Mouse (Mus musculus): ENCODE data around the gene Romo1. TPM values are rescaled to one million over a fixed set of nuclear protein-coding genes. Genes with fewer than 3 reads are reported as not detected.
"Not testable (repeated sequence)": the region's sequence is repeated elsewhere in the genome, so short reads cannot be mapped to it uniquely, and the experiment has no call there.

Gene Romo1
- 10.6 and 18.3 TPM in 2 replicates for total RNA-seq (2017)

DNA sequence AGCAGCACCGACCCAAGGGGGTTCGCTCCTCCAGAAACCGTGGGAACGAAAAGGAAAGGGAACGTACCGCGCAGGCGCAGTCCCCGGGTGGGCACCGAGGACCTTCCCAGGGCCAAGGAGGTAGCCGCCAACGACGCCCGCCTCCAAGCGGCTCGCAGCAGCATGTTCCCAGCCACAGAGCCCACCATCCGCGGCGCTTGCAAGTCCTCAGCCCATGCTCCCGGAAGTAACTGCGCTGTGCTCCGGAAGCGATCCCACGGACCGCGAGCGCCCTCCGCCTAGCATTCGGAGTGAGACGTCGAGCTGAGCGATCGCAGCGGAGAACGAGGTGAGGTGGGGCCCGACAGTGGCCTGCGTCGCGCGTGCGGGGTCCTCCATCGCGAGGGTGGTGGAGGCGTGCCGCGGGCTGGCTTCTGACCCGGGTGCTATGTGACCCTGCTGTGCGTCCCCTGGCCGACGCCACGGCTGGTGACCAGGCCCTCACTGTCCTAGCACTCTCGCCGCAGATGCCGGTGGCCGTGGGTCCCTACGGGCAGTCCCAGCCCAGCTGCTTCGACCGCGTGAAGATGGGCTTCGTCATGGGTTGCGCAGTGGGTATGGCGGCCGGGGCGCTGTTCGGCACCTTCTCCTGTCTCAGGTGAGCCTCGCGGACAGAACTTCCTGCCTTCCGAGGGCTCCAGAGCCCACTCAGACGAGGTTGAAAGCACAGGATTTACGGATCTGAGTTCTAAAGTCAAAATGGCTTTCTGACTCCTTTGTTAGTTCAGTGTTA is at the start of gene Romo1, which contains the start of gene Nfs1:
Gene Romo1 (plus strand): TSS at position 87 of the 772 bp plus-strand sequence.
Gene Nfs1 (minus strand): TSS at position 234 of the 772 bp plus-strand sequence.
- peak; percentile 93 to 99 for ATAC-seq (replicated peaks in 1 of 2; ENCODE audit: insufficient read depth in 1 of 2, low FRiP score in 2 of 2, low TSS enrichment in 1 of 2, low read depth in 1 of 2, poor library complexity in 2 of 2, severe bottlenecking in 2 of 2)

- ATAC-seq (replicated peaks in 1 of 2; ENCODE audit: insufficient read depth in 1 of 2, low FRiP score in 2 of 2, low TSS enrichment in 1 of 2, low read depth in 1 of 2, poor library complexity in 2 of 2, severe bottlenecking in 2 of 2): peak; percentile 14 to 22; a peak in 1 of 4 replicates
These were observed 33.0 kb upstream of the Romo1 start for GRCm38 (mm10) chr2:156110627-156111357.

DNA sequence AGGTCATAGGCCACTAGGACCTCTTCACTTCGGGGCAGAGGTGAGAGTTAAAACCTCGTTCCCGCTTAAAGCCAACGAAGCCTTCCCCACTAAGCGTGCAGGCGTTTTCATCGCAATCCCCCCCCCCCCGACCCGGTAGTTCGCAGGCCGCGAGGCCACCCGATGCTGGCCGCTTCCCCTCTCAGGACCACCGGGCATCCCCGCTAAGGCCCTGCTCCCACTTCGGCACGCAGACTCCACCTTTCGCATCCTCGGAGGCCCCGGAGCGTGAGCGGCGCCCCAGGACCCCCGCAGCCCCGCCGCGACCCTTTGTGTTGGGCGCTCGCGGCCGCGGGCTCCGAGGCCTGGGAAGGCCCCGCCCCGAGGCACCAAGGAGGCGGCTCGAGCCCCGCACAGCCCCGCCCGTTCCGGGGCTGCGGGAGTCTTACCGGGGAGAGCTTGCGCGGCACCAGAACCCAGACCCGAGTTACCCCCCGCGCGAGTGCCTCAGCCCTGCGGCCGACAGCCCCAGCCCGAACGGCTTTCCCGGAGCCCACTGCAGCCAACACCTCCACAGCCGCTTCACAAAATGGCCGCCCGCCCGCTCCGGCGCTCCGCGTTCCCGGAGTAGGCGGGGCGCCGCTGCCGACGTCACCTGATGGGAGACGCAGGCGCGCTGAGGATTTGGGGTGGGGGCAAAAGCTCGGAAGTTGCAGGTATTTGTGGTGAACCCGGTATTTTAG is 32.3 kb upstream of the Romo1 start, which contains the start of the genes Cpne1 and Rbm12:
Gene Cpne1 (minus strand): TSS at position 608 of the 722 bp plus-strand sequence.
Gene Rbm12 (minus strand): TSS at position 621 of the 722 bp plus-strand sequence.
- ATAC-seq (replicated peaks in 1 of 2; ENCODE audit: insufficient read depth in 1 of 2, low FRiP score in 2 of 2, low TSS enrichment in 1 of 2, low read depth in 1 of 2, poor library complexity in 2 of 2, severe bottlenecking in 2 of 2): peak; percentile 81 to 96

- not testable (repeated sequence) for ATAC-seq (replicated peaks in 1 of 2; ENCODE audit: insufficient read depth in 1 of 2, low FRiP score in 2 of 2, low TSS enrichment in 1 of 2, low read depth in 1 of 2, poor library complexity in 2 of 2, severe bottlenecking in 2 of 2)
These were observed 31.8 kb upstream of the Romo1 start for GRCm38 (mm10) chr2:156112080-156112423.

GRCm38 (mm10) chr2:156119566-156119965 is 24.3 kb upstream of the Romo1 start:
- ATAC-seq (replicated peaks in 1 of 2; ENCODE audit: insufficient read depth in 1 of 2, low FRiP score in 2 of 2, low TSS enrichment in 1 of 2, low read depth in 1 of 2, poor library complexity in 2 of 2, severe bottlenecking in 2 of 2): no peak

DNA sequence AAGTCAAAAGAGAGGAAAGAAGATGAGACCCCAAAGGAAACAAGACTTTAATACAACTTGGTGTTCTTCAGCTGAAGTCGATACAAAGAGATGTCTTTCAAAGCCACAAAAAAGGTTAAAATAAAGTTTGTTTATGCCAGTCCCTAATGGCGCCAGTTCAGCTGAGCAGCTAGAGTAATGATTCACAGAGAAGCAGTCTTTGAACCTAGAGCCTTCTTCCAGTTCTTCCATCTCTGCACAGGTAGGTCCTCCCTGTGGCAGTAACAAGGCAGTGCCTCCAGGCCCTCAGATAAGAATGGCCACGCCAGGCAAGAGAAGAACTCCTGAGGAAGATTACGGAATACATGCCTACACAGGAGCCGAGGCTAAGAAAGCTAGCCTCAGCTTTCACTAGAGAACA is 20.1 kb upstream of the Romo1 start:
- ATAC-seq (replicated peaks in 1 of 2; ENCODE audit: insufficient read depth in 1 of 2, low FRiP score in 2 of 2, low TSS enrichment in 1 of 2, low read depth in 1 of 2, poor library complexity in 2 of 2, severe bottlenecking in 2 of 2): no peak

DNA sequence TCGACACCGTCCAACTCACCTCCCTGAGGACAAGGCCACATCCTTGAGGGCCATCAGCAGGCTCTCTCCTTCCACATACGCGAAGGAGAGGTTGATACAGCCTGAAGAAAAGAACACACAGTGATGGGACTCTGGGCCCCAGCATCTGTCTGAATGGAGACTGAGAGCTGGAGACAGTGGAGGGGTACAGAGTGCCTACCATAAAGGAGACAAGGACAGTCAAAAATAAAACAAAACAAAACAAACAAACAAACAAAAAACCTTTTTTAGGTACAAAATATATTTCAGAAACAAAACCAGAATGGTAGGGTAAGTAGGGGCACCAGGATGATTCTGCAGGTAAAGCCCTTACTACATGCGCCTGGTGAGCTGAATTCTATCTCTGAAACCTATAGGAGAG is 16.8 kb upstream of the Romo1 start, which contains the start of gene Gm28036:
Gene Gm28036 (minus strand): TSS at position 101 of the 400 bp plus-strand sequence.
- no peak for ATAC-seq (replicated peaks in 1 of 2; ENCODE audit: insufficient read depth in 1 of 2, low FRiP score in 2 of 2, low TSS enrichment in 1 of 2, low read depth in 1 of 2, poor library complexity in 2 of 2, severe bottlenecking in 2 of 2)

GRCm38 (mm10) chr2:156134161-156134560 is 9.7 kb upstream of the Romo1 start:
- no peak for ATAC-seq (replicated peaks in 1 of 2; ENCODE audit: insufficient read depth in 1 of 2, low FRiP score in 2 of 2, low TSS enrichment in 1 of 2, low read depth in 1 of 2, poor library complexity in 2 of 2, severe bottlenecking in 2 of 2)

DNA sequence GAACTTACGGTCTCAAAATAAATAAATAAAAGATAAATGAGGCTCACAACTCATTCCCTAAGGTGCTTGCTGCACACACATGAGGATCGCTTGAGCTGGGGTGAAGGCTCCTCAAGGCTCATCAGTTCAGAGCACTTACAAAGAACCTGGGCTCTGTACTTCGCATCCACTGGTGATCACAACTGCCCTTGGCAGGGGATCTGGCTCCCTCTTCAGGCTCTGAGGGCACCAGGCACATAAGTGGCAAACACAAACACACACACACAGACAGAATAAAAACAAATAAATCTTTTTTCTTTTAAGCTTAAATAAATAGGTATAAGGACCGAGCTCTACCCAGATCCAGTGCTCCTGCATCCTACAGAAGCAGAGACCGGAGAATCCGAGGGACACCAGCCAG is 8.1 kb upstream of the Romo1 start:
- no peak for ATAC-seq (replicated peaks in 1 of 2; ENCODE audit: insufficient read depth in 1 of 2, low FRiP score in 2 of 2, low TSS enrichment in 1 of 2, low read depth in 1 of 2, poor library complexity in 2 of 2, severe bottlenecking in 2 of 2)

GRCm38 (mm10) chr2:156142820-156143219 is 1.0 kb upstream of the Romo1 start:
- ATAC-seq (replicated peaks in 1 of 2; ENCODE audit: insufficient read depth in 1 of 2, low FRiP score in 2 of 2, low TSS enrichment in 1 of 2, low read depth in 1 of 2, poor library complexity in 2 of 2, severe bottlenecking in 2 of 2): no peak

DNA sequence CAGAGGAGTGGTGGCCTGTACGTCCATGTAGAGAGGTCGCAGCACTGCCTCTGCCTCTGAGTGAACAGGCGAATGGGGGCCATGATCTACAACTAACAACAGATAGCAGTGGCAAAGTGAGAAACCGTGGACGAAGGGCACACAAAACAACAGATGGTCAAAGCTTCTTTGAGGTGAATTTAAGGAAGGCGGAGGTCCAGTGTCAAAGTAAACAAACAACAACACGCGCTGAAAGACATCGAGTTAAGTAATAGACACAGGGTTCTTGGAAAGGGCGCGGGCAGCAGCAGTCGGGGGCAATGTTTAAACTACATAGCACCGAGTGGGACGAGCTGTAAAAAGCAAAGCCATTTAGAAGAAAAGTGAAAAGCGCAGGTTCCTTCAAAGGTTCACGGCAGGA is 472 bp upstream of the Romo1 start:
- ATAC-seq (replicated peaks in 1 of 2; ENCODE audit: insufficient read depth in 1 of 2, low FRiP score in 2 of 2, low TSS enrichment in 1 of 2, low read depth in 1 of 2, poor library complexity in 2 of 2, severe bottlenecking in 2 of 2): no peak

DNA sequence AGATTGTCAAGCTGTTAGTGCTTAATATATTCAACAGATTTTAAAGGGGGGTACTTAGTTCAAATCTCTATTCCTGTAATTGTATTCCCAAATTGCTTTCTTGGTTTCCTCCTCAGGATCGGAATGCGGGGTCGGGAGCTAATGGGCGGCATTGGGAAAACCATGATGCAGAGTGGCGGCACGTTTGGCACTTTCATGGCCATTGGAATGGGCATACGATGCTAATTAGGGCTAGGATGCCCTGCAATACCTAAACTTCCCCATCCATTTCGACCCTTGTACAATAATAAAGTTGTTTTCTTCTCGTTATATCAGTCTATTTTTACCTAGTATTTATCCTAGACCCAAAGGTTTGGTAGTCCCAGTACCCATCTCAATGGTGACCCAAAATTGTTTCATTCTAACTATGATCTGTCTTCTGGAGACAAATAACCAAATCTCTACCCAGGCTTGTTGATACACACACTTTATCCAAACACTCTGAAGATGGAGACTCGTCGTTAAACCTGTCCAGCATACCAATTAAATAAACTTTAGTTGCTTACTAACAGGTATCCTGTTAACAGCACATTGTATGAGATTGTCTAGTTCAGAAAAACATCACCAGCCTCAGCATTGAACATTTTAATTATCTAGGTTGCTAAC is 1.8 kb downstream of the Romo1 start:
- no peak for ATAC-seq (replicated peaks in 1 of 2; ENCODE audit: insufficient read depth in 1 of 2, low FRiP score in 2 of 2, low TSS enrichment in 1 of 2, low read depth in 1 of 2, poor library complexity in 2 of 2, severe bottlenecking in 2 of 2)

DNA sequence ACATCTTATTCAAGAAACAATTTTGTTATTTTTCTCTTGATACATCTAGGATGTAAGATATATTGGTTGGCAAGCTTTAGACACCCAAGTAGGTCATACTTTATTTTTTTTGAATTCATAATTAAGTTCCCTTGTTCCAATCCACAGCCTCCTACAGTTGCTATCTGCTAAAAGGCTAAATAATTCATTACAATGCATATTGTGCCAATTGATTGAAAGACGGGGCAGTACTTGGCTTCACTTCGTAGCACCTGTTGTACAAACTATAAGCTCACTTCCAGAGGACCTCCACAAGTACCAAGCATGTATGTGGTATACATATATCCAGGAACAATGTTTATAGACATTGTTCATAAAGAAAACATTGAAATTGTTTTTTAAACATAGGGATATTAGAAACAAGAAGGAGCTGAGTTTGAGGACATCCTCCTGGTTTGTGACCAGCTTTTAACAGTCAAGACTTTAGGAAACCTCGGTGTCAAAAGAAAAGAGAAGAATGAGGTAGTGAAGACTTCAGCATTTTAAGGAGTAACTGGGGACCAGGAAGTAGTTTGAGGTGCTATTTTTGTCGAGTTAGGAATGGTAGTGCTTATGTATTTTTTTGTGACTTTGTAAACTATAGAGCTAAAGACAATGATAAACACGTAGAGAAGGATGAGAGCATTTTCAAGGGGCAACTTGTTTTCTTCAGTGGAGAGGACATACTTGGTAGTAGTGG is 2.6 kb downstream of the Romo1 start:
- no peak for ATAC-seq (replicated peaks in 1 of 2; ENCODE audit: insufficient read depth in 1 of 2, low FRiP score in 2 of 2, low TSS enrichment in 1 of 2, low read depth in 1 of 2, poor library complexity in 2 of 2, severe bottlenecking in 2 of 2)

DNA sequence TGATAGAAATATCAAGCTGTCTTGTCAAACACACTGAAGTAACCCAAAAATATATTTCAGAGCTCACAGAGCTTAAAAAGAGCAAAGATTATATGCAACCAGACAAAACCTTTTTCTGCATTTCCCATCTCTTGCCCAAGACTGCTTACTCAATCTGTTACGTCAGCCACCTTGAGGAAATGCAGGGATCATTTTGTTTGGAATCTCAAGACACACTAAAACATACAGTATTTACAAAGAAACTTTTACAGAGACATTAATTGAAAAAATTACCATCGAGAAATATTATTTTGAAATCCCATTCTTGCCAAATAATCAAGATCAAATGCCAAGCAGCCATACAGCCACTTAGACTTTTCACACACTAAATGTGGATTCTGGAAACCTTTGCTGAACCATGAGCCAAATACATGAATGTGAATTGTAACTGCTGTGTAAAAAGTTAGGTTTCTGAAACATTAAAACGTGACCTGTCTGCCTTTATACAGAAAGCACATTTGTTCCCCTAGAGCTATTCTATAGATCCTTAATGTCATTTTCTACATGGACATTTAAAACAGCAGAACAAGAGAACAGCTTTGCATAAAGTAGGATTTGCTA is 3.6 kb downstream of the Romo1 start:
- ATAC-seq (replicated peaks in 1 of 2; ENCODE audit: insufficient read depth in 1 of 2, low FRiP score in 2 of 2, low TSS enrichment in 1 of 2, low read depth in 1 of 2, poor library complexity in 2 of 2, severe bottlenecking in 2 of 2): no peak

DNA sequence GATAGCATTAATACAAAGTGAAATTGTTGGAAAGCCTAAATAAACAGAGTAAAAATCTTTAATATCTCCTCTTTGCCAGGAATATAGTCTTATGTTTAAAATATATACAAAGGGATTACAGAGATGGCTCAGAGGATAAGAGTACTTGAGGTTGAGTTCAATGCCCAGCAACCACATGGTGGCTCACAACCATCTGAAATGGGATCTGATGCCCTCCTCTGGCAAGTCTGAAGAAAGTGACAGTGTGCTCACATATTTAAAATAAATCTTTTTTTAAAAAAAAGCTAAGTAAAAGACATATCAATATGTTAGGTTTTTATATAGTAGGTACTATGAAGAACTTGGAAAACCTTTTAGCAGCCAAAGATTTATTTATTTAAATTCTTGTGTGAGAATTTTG is 7.7 kb downstream of the Romo1 start:
- no peak for ATAC-seq (replicated peaks in 1 of 2; ENCODE audit: insufficient read depth in 1 of 2, low FRiP score in 2 of 2, low TSS enrichment in 1 of 2, low read depth in 1 of 2, poor library complexity in 2 of 2, severe bottlenecking in 2 of 2)

GRCm38 (mm10) chr2:156165478-156165877 is 21.6 kb downstream of the Romo1 start:
- ATAC-seq (replicated peaks in 1 of 2; ENCODE audit: insufficient read depth in 1 of 2, low FRiP score in 2 of 2, low TSS enrichment in 1 of 2, low read depth in 1 of 2, poor library complexity in 2 of 2, severe bottlenecking in 2 of 2): no peak

Measured in hematopoietic stem cell, adult 5-6 weeks (primary cell).